Mouse (Mus musculus): ENCODE results near the gene Ece1. TPM values are rescaled to one million over a fixed set of nuclear protein-coding genes. Genes with fewer than 3 reads are reported as not detected.
"Not testable (repeated sequence)": the region's sequence is repeated elsewhere in the genome, so short reads cannot be mapped to it uniquely, and the experiment has no call there.

Gene Ece1
- polyA plus RNA-seq, 1 experiment from 2014 or later, result 32.6 TPM

GRCm38 (mm10) chr4:137956260-137956659 is 94.2 kb downstream of the Ece1 start:
- H3K9me3 ChIP-seq, result no peaks in the 10 kb centered on the region
- H3K27ac ChIP-seq (replicated peaks), result no peak overlapping the region
- H3K27me3 ChIP-seq, result no peaks in the 10 kb centered on the region
- H3K4me3 ChIP-seq, result no peak overlapping the region
- H3K4me1 ChIP-seq (replicated peaks), result no peaks in the 10 kb centered on the region
- no peak for ATAC-seq (ENCODE audit: low read depth)
- H3K36me3 ChIP-seq, result peaks cover 68% of the 10 kb centered on the region
- 95% methylated on average over 15 of the region's 15 CpGs for WGBS
- H3K9ac ChIP-seq, result no peak overlapping the region
- no peak overlapping the region for H3K4me2 ChIP-seq

GRCm38 (mm10) chr4:137959889-137960665 is 98.0 kb downstream of the Ece1 start:
- Histone ChIP-seq H3K36me3 (peaks cover 69% of the 10 kb centered on the region), H3K9ac (no peak overlapping the region), H3K9me3 (no peaks in the 10 kb centered on the region), H3K4me3 (no peak overlapping the region), H3K27me3 (no peaks in the 10 kb centered on the region), H3K27ac (replicated peaks) (no peak overlapping the region), H3K4me1 (replicated peaks) (no peaks in the 10 kb centered on the region), H3K4me2 (no peak overlapping the region)
- WGBS, result 84% methylated on average over 13 of the region's 13 CpGs
- ATAC-seq (ENCODE audit: low read depth), result no peak

DNA sequence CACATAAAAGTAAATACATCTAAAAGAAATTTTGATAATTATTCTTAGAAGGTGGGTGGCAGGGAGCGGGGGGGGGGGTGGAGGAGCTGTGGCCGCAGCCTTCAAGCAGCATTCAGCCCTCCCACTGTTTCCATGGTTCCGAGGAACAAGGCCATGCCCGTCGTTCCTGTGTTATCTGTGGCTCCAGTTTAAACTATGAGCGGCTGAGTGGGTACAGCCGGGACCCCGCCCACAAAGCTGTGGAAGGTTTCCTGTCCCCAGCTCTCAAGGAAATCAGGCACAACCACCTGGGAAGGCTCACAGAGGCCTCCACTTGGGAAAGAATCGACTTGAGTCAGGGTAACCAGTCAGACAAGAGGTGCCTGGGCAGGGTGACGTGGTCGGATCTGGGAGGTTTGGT is 98.7 kb downstream of the Ece1 start:
- Histone ChIP-seq H3K4me2 (no peak overlapping the region), H3K4me3 (no peak overlapping the region), H3K36me3 (peaks cover 68% of the 10 kb centered on the region), H3K9me3 (no peaks in the 10 kb centered on the region), H3K27me3 (no peaks in the 10 kb centered on the region), H3K27ac (replicated peaks) (no peak overlapping the region), H3K9ac (no peak overlapping the region), H3K4me1 (replicated peaks) (no peaks in the 10 kb centered on the region)
- WGBS, result 89% methylated on average over 11 of the region's 11 CpGs
- no peak for ATAC-seq (ENCODE audit: low read depth)

DNA sequence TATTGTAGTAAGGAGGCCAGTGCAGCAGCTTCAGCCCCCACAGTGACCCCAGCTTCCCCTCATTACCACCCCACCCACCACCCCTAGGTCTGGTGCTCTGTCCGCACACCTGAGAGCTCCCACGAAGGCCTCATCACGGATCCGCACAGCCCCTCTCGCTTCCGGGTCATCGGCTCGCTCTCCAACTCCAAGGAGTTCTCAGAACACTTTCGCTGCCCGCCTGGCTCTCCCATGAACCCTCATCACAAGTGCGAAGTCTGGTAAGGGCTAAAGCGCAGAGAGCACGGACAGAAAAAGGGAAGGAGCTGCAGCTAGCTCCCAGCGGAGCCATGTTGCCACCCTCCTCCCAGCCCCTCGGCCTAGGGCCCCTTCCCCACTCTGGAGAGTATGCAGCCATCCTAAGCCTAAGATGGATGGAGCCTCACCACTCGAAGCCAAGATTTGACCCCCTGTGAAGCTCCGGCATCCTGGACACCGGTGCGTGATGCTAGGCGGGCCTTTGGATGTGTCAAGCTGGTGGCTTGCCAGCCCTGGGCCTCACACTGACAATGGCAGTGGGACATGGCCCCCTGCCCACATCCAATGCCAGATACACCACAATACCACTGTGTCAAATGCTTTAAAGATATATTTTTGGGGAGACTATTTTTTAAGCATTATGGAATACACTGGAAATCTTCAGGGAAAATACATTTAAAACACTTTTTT is 100.8 kb downstream of the Ece1 start:
- H3K9ac ChIP-seq, result no peak overlapping the region
- H3K4me2 ChIP-seq, result no peak overlapping the region
- no peaks in the 10 kb centered on the region for H3K27me3 ChIP-seq
- no peak overlapping the region for H3K4me3 ChIP-seq
- H3K36me3 ChIP-seq, result peaks cover 51% of the 10 kb centered on the region
- no peak overlapping the region for H3K27ac ChIP-seq (replicated peaks)
- ATAC-seq (ENCODE audit: low read depth), result no peak; the same call in 1 of the 2 replicates
- 90% methylated on average over 20 of the region's 20 CpGs for WGBS
- no peaks in the 10 kb centered on the region for H3K9me3 ChIP-seq
- H3K4me1 ChIP-seq (replicated peaks), result no peaks in the 10 kb centered on the region

DNA sequence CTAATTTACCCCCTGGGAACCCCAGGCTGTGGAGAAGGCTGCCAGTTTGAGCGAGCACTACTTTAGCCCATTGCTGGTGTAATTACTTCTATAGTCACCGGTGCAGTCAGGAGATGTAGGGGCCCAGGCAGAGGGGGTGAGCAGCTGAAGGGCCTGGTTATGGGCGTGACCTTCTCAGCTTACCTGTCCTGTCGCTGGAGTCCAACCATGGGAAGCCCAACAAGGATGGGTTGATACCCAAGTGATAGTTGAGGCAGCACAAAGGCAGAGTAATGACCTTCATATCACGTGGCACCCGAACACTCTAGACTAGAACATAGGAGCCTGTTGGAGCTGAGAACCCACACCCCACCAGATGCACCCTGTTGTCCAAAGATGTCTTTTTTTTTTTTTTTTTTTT is 101.4 kb downstream of the Ece1 start:
- no peaks in the 10 kb centered on the region for H3K4me1 ChIP-seq (replicated peaks)
- H3K27me3 ChIP-seq, result no peaks in the 10 kb centered on the region
- H3K9me3 ChIP-seq, result no peaks in the 10 kb centered on the region
- H3K4me3 ChIP-seq, result no peak overlapping the region
- no peak for ATAC-seq (ENCODE audit: low read depth)
- 78% methylated on average over 6 of the region's 6 CpGs for WGBS
- no peak overlapping the region for H3K9ac ChIP-seq
- H3K27ac ChIP-seq (replicated peaks), result no peak overlapping the region
- no peak overlapping the region for H3K4me2 ChIP-seq
- H3K36me3 ChIP-seq, result peaks cover 46% of the 10 kb centered on the region

DNA sequence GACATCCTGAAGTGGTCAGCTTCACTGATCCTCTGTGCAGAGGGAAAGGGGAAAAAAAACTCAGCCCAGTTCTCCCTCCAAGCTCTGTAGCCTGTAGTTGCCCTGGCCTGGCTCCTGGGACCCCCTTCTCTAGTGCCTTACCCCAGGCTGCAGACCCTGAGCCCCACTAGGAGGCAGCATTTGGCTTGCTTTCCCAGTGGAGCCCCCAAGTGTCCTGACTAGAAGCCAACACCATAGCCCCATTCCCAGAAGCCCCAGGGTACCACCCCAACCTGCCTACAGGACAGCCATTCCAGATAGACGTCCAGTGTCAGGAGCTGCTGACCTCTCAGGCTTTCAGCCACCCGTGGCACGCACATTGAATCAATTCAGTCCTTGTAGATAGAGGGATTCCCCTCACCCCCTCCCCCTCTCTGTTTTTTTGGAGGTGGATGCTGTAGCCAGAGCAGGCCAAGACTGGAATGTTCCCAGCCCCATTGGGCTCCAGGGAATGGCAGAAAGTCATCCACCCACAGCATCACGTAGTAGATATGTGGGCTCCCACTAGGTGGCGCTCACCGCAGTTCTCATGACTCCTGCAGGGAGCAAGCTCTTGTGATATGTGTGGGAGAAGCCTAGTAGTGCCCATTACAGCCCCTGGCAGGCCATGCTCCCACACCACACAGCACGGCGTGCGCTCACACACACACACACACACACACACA is 102.0 kb downstream of the Ece1 start:
- Histone ChIP-seq H3K4me3 (no peak overlapping the region), H3K4me1 (replicated peaks) (no peaks in the 10 kb centered on the region), H3K9ac (no peak overlapping the region), H3K4me2 (no peak overlapping the region), H3K36me3 (peaks cover 40% of the 10 kb centered on the region), H3K27ac (replicated peaks) (no peak overlapping the region), H3K9me3 (no peaks in the 10 kb centered on the region), H3K27me3 (no peaks in the 10 kb centered on the region)
- ATAC-seq (ENCODE audit: low read depth), result no peak
- 71% methylated on average over 8 of the region's 9 CpGs for WGBS

DNA sequence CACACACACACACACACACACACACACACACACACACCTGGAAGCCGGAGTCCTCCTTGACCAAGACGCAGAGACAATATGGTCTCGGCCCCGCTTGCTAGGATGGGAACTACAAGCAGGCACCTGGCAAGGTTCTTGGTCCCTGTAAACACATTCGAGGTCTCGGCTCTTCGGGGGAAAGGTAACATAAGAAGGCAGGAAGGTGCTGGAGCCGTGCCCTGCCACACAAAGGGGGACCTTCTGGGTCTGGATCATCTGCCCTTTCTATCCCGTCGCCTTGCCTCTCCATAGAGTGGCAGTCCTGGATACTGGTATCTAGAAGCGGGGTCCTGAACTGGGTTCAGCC is 102.5 kb downstream of the Ece1 start:
- no peak for ATAC-seq (ENCODE audit: low read depth)
- WGBS, result 95% methylated on average over 11 of the region's 11 CpGs
- H3K9me3 ChIP-seq, result no peaks in the 10 kb centered on the region
- no peak overlapping the region for H3K4me2 ChIP-seq
- no peak overlapping the region for H3K9ac ChIP-seq
- H3K4me3 ChIP-seq, result no peak overlapping the region
- H3K27me3 ChIP-seq, result no peaks in the 10 kb centered on the region
- H3K36me3 ChIP-seq, result peaks cover 35% of the 10 kb centered on the region
- H3K4me1 ChIP-seq (replicated peaks), result no peaks in the 10 kb centered on the region
- H3K27ac ChIP-seq (replicated peaks), result no peak overlapping the region

- no peaks in the 10 kb centered on the region for H3K9me3 ChIP-seq
- peak; percentile 52 for ATAC-seq (ENCODE audit: low read depth)
- no peak overlapping the region for H3K4me3 ChIP-seq
- no peak overlapping the region for H3K27ac ChIP-seq (replicated peaks)
- H3K36me3 ChIP-seq, result 0 out of 2 replicates have a peak, but pooled peaks cover 3% of the 10 kb centered on the region
- 14% methylated on average over 9 of the region's 9 CpGs for WGBS
- H3K4me1 ChIP-seq (replicated peaks), result no peaks in the 10 kb centered on the region
- H3K4me2 ChIP-seq, result no peak overlapping the region
- no peak overlapping the region for H3K9ac ChIP-seq
- H3K27me3 ChIP-seq, result no peaks in the 10 kb centered on the region
These were observed 106.2 kb downstream of the Ece1 start for GRCm38 (mm10) chr4:137968203-137968602.

GRCm38 (mm10) chr4:137970623-137971199 is 108.7 kb downstream of the Ece1 start:
- H3K4me2 ChIP-seq; H3K27ac ChIP-seq (replicated peaks); H3K9me3 ChIP-seq; H3K9ac ChIP-seq; H3K36me3 ChIP-seq; H3K27me3 ChIP-seq; H3K4me3 ChIP-seq; H3K4me1 ChIP-seq (replicated peaks): not testable (repeated sequence)
- ATAC-seq (ENCODE audit: low read depth), result peak; percentile 37
- WGBS, result no CpG with 5 or more reads among the region's 11 CpGs

DNA sequence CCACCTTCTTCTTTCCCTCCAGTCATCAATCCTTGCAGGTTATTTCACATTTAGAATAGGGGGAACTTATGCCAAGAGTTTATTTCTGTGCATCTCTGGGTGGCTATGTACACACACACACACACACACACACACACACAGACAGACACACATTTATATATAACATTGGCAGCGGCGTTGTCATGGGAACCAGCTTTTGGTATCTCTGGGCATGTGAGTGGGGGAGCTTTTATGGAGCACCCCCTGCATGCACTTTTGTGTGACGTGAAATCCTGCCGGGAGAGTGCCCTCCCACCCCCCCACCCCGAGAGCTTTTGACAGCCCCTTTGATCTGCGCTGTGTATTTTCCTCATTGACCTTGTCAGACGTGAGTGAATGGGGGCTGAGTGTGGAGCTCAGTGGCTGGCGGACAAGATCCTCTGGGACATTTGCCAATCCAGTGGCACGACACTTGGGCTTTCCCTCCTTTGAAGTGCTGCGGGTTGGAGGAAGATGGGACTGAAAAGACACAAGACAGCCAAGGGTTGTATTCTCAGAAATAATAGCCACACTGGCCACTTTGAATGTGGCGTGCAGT is 112.9 kb downstream of the Ece1 start:
- H3K9ac ChIP-seq; H3K4me1 ChIP-seq (replicated peaks); H3K9me3 ChIP-seq; H3K4me2 ChIP-seq; H3K4me3 ChIP-seq; H3K27me3 ChIP-seq; H3K27ac ChIP-seq (replicated peaks); H3K36me3 ChIP-seq: not testable (repeated sequence)
- peak; percentile 34; the same call in 1 of the 2 replicates for ATAC-seq (ENCODE audit: low read depth)
- WGBS, result no CpG with 5 or more reads among the region's 11 CpGs

DNA sequence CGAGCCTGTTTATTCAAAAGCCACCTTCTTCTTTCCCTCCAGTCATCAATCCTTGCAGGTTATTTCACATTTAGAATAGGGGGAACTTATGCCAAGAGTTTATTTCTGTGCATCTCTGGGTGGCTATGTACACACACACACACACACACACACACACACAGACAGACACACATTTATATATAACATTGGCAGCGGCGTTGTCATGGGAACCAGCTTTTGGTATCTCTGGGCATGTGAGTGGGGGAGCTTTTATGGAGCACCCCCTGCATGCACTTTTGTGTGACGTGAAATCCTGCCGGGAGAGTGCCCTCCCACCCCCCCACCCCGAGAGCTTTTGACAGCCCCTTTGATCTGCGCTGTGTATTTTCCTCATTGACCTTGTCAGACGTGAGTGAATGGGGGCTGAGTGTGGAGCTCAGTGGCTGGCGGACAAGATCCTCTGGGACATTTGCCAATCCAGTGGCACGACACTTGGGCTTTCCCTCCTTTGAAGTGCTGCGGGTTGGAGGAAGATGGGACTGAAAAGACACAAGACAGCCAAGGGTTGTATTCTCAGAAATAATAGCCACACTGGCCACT is 117.1 kb downstream of the Ece1 start:
- not testable (repeated sequence) for H3K27ac ChIP-seq (replicated peaks); H3K9me3 ChIP-seq; H3K36me3 ChIP-seq; H3K27me3 ChIP-seq; H3K9ac ChIP-seq; H3K4me2 ChIP-seq; H3K4me3 ChIP-seq; H3K4me1 ChIP-seq (replicated peaks)
- ATAC-seq (ENCODE audit: low read depth), result peak; percentile 36
- WGBS, result no CpG with 5 or more reads among the region's 11 CpGs

Data from neural tube, embryonic 13.5 days (tissue).